9 mouse cellular contexts compared by ENCODE assay signal in genomic region chr7:30062478-30062877, GRCm38 (mm10). TPM values are rescaled to one million over a fixed set of nuclear protein-coding genes. Genes with fewer than 3 reads are reported as not detected.
DNase-seq lines count a peak whose midpoint lies in the region; ATAC-seq and TF ChIP-seq lines count a peak whose summit lies in the region.
"Had no signal": no experiment of that assay in that cellular context is flagged by ENCODE, and none has a peak within 500 bp of the region (broad histone marks: within the 10 kb centered on the region; RNA-seq: fewer than 3 reads in every experiment).

No protein-coding gene starts in this region.

- no peak overlapping the region for H3K4me3 ChIP-seq in intestine, postnatal 0 days (ENCODE audit: low read depth, low read length)
- H3K4me3 ChIP-seq in intestine, embryonic 15.5 days (replicated peaks) = no peak overlapping the region
- H3K4me3 ChIP-seq in ES-Bruce4 (ENCODE audit: low read depth, low read length) = no peak overlapping the region
- H3K4me3 ChIP-seq: heart, embryonic 15.5 days had no signal

- TF ChIP-seq EP300 in ES-Bruce4 (IDR thresholded peaks at IDR 0.05; ENCODE audit: insufficient read depth, low read depth, low read length) = no peak

- H3K9me3 ChIP-seq in intestine, postnatal 0 days (ENCODE audit: control insufficient read depth) = no peaks in the 10 kb centered on the region
- no peaks in the 10 kb centered on the region for H3K9me3 ChIP-seq in intestine, embryonic 15.5 days
- no peaks in the 10 kb centered on the region for H3K9me3 ChIP-seq in ES-Bruce4 (replicated peaks; ENCODE audit: control insufficient read depth, insufficient read depth, low read length, poor library complexity, severe bottlenecking)
- H3K9me3 ChIP-seq: heart, embryonic 15.5 days had no signal

- WGBS in intestine, postnatal 0 days = 83% methylated on average over 5 of the region's 5 CpGs
- WGBS in intestine, embryonic 15.5 days = 87% methylated on average over 5 of the region's 5 CpGs

- no peak overlapping the region for H3K27ac ChIP-seq in intestine, postnatal 0 days (ENCODE audit: low read depth, low read length)
- H3K27ac ChIP-seq in intestine, embryonic 15.5 days = no peak overlapping the region
- no peak overlapping the region for H3K27ac ChIP-seq in ES-Bruce4 (ENCODE audit: insufficient read depth, low read length)
- H3K27ac ChIP-seq: heart, embryonic 15.5 days had no signal

- H3K36me3 ChIP-seq in intestine, postnatal 0 days (ENCODE audit: control insufficient read depth, insufficient read depth) = peaks cover 12% of the 10 kb centered on the region; the same call in 1 of the 2 replicates
- 0 out of 2 replicates have a peak, but pooled peaks cover 3% of the 10 kb centered on the region for H3K36me3 ChIP-seq in intestine, embryonic 15.5 days
- peaks cover 3% of the 10 kb centered on the region; the same call in 1 of the 2 replicates for H3K36me3 ChIP-seq in ES-Bruce4 (ENCODE audit: control insufficient read depth, insufficient read depth, low read length, poor library complexity, severe bottlenecking)

- no peaks in the 10 kb centered on the region for H3K27me3 ChIP-seq in intestine, postnatal 0 days (replicated peaks; ENCODE audit: control insufficient read depth, insufficient read depth, low read length)
- no peaks in the 10 kb centered on the region for H3K27me3 ChIP-seq in intestine, embryonic 15.5 days (replicated peaks)
- no peaks in the 10 kb centered on the region for H3K27me3 ChIP-seq in ES-Bruce4 (ENCODE audit: control insufficient read depth, insufficient read depth, low read length, poor library complexity, severe bottlenecking)
- H3K27me3 ChIP-seq: heart, embryonic 15.5 days had no signal

- no peaks in the 10 kb centered on the region for H3K4me1 ChIP-seq in intestine, postnatal 0 days (replicated peaks; ENCODE audit: control insufficient read depth, insufficient read depth, low read length)
- no peaks in the 10 kb centered on the region for H3K4me1 ChIP-seq in intestine, embryonic 15.5 days (replicated peaks)
- H3K4me1 ChIP-seq in ES-Bruce4 (ENCODE audit: control insufficient read depth, insufficient read depth, low read length) = no peaks in the 10 kb centered on the region

- ATAC-seq in intestine, postnatal 0 days = no peak
- no peak for ATAC-seq in intestine, embryonic 15.5 days

- no peak for TF ChIP-seq POLR2A in ES-Bruce4 (IDR thresholded peaks at IDR 0.05; ENCODE audit: insufficient read depth, low read length)

- H3K4me2 ChIP-seq in intestine, postnatal 0 days (replicated peaks; ENCODE audit: low read depth) = no peak overlapping the region
- H3K4me2 ChIP-seq in intestine, embryonic 15.5 days (replicated peaks) = no peak overlapping the region
- H3K4me2 ChIP-seq: heart, embryonic 15.5 days had no signal

- no peak overlapping the region for H3K9ac ChIP-seq in intestine, postnatal 0 days (ENCODE audit: low read depth, low read length)
- H3K9ac ChIP-seq in intestine, embryonic 15.5 days = no peak overlapping the region
- no peak overlapping the region for H3K9ac ChIP-seq in ES-Bruce4 (ENCODE audit: low read depth, poor library complexity, severe bottlenecking)
- H3K9ac ChIP-seq: heart, embryonic 15.5 days had no signal

- peak; percentile 33 for DNase-seq in 3T3-L1 (ENCODE audit: low read depth, low spot score)
- peak; percentile 53 to 55 for DNase-seq in kidney, postnatal 4 days
- DNase-seq in frontal cortex, postnatal 36 days (ENCODE audit: low spot score in 2 of 2) = no peak
- no peak for DNase-seq in left cerebral cortex, adult 9 months (ENCODE audit: low spot score in 2 of 2)
- DNase-seq in urinary bladder, adult 2 months (ENCODE audit: low spot score) = no peak

- peak; percentile 59 for TF ChIP-seq CTCF in intestine, postnatal 0 days (IDR thresholded peaks at IDR 0.05; ENCODE audit: low read depth)
- peak; percentile 55 for TF ChIP-seq CTCF in ES-Bruce4 (IDR thresholded peaks at IDR 0.05; ENCODE audit: low read depth, low read length)

RNA-seq across cellular contexts. Expression of gene Zfp82, which starts 10.2 kb away (rescaled TPM):
- 1.2 and 1.7 TPM in 2 replicates for polyA plus RNA-seq in intestine, postnatal 0 days (2015; fragmentation: Nextera tagmentation; extraction: Ambion mirVana)
- 3.9 and 4.5 TPM in 2 replicates for polyA plus RNA-seq in intestine, embryonic 15.5 days (2015; fragmentation: Nextera tagmentation; extraction: Ambion mirVana)
- 13.4 and 15.4 TPM in 2 replicates for polyA plus RNA-seq in ES-Bruce4 (2011; ENCODE audit: insufficient read depth, insufficient read length, low read depth, missing spikeins)
- polyA plus RNA-seq in urinary bladder, adult 2 months (2012; rRNA removed) = 1.3 and 1.9 TPM in 2 replicates

RNA-seq across cellular contexts. Expression of gene Zfp14, which starts 11.3 kb away (rescaled TPM):
- polyA plus RNA-seq in intestine, postnatal 0 days (2015; fragmentation: Nextera tagmentation; extraction: Ambion mirVana) = 0.93 and 1.0 TPM in 2 replicates
- 2.7 and 2.9 TPM in 2 replicates for polyA plus RNA-seq in intestine, embryonic 15.5 days (2015; fragmentation: Nextera tagmentation; extraction: Ambion mirVana)
- polyA plus RNA-seq in ES-Bruce4 (2011; ENCODE audit: insufficient read depth, insufficient read length, low read depth, missing spikeins) = 1.2 and 2.8 TPM in 2 replicates
- polyA plus RNA-seq in urinary bladder, adult 2 months (2012; rRNA removed) = 11.0 and 14.3 TPM in 2 replicates

RNA-seq across cellular contexts. Expression of gene Gm26920, which starts 27.7 kb away (rescaled TPM):
- polyA plus RNA-seq in intestine, postnatal 0 days (2015; fragmentation: Nextera tagmentation; extraction: Ambion mirVana) = not detected in 2 replicates
- polyA plus RNA-seq in intestine, embryonic 15.5 days (2015; fragmentation: Nextera tagmentation; extraction: Ambion mirVana) = 1.2 and 1.5 TPM in 2 replicates
- polyA plus RNA-seq in ES-Bruce4 (2011; ENCODE audit: insufficient read depth, insufficient read length, low read depth, missing spikeins) = not detected in 2 replicates
- 0.15 and 0.17 TPM in 2 replicates for polyA plus RNA-seq in urinary bladder, adult 2 months (2012; rRNA removed)

RNA-seq across cellular contexts. Expression of gene Zfp566, which starts 27.8 kb away (rescaled TPM):
- 2.6 and 3.1 TPM in 2 replicates for polyA plus RNA-seq in intestine, postnatal 0 days (2015; fragmentation: Nextera tagmentation; extraction: Ambion mirVana)
- polyA plus RNA-seq in intestine, embryonic 15.5 days (2015; fragmentation: Nextera tagmentation; extraction: Ambion mirVana) = 6.0 and 6.1 TPM in 2 replicates
- 12.0 and 13.7 TPM in 2 replicates for polyA plus RNA-seq in ES-Bruce4 (2011; ENCODE audit: insufficient read depth, insufficient read length, low read depth, missing spikeins)
- 3.6 and 4.7 TPM in 2 replicates for polyA plus RNA-seq in urinary bladder, adult 2 months (2012; rRNA removed)

RNA-seq across cellular contexts. Expression of gene Zfp260, which starts 32.1 kb away (rescaled TPM):
- 32.5 and 34.3 TPM in 2 replicates for polyA plus RNA-seq in intestine, postnatal 0 days (2015; fragmentation: Nextera tagmentation; extraction: Ambion mirVana)
- 71.0 and 82.3 TPM in 2 replicates for polyA plus RNA-seq in intestine, embryonic 15.5 days (2015; fragmentation: Nextera tagmentation; extraction: Ambion mirVana)
- 60.8 and 63.8 TPM in 2 replicates for polyA plus RNA-seq in ES-Bruce4 (2011; ENCODE audit: insufficient read depth, insufficient read length, low read depth, missing spikeins)
- polyA plus RNA-seq in urinary bladder, adult 2 months (2012; rRNA removed) = 39.0 and 39.6 TPM in 2 replicates

Comparison
In these comparisons a context has a peak if more than half of its experiments do, and no peak if none do; other contexts are left out.
1. DNase-seq: peak in 3T3-L1 (single experiment) and kidney, postnatal 4 days (2 of 2); none in frontal cortex, postnatal 36 days (0 of 2), left cerebral cortex, adult 9 months (0 of 2) and urinary bladder, adult 2 months (single experiment).